Mouse (Mus musculus): ENCODE data around the gene Nfam1. TPM values are rescaled to one million over a fixed set of nuclear protein-coding genes. Genes with fewer than 3 reads are reported as not detected.

The Nfam1 gene
- polyA plus RNA-seq, 1 experiment, result 9.8 TPM

- no peak for TF ChIP-seq CTCF (IDR thresholded peaks at IDR 0.05; ENCODE audit: borderline replicate concordance, control insufficient read depth, extremely low read depth, insufficient read depth, low read length, poor library complexity)
- no peak for TF ChIP-seq POLR2A (IDR thresholded peaks at IDR 0.05; ENCODE audit: control insufficient read depth, extremely low read depth, insufficient read depth, low read length, poor library complexity)
- WGBS, result 77% methylated on average over 17 of the region's 17 CpGs
- no peak for DNase-seq
- H3K27me3 ChIP-seq (ENCODE audit: control insufficient read depth, insufficient read depth, low read length), result no peaks in the 10 kb centered on the region
- no peak overlapping the region for H3K4me3 ChIP-seq (ENCODE audit: control insufficient read depth, insufficient read depth, low read length)
- no peak overlapping the region for H3K27ac ChIP-seq (ENCODE audit: control insufficient read depth, insufficient read depth, low read length)
- no peaks in the 10 kb centered on the region for H3K36me3 ChIP-seq (ENCODE audit: control insufficient read depth, insufficient read depth, low read length)
- H3K4me1 ChIP-seq (replicated peaks; ENCODE audit: control insufficient read depth, insufficient read depth, low read length), result peaks cover 73% of the 10 kb centered on the region
Observed at GRCm38 (mm10) chr15:83034275-83034977, 1.3 kb upstream of the Nfam1 start.

- WGBS, result 49% methylated on average over 4 of the region's 4 CpGs
- DNase-seq, result no peak
- H3K4me3 ChIP-seq (ENCODE audit: control insufficient read depth, insufficient read depth, low read length), result no peak overlapping the region
- H3K27me3 ChIP-seq (ENCODE audit: control insufficient read depth, insufficient read depth, low read length), result no peaks in the 10 kb centered on the region
- no peaks in the 10 kb centered on the region for H3K36me3 ChIP-seq (ENCODE audit: control insufficient read depth, insufficient read depth, low read length)
- no peak overlapping the region; the same call in 1 of the 2 replicates for H3K27ac ChIP-seq (ENCODE audit: control insufficient read depth, insufficient read depth, low read length)
- TF ChIP-seq CTCF (IDR thresholded peaks at IDR 0.05; ENCODE audit: borderline replicate concordance, control insufficient read depth, extremely low read depth, insufficient read depth, low read length, poor library complexity) (no peak), POLR2A (IDR thresholded peaks at IDR 0.05; ENCODE audit: control insufficient read depth, extremely low read depth, insufficient read depth, low read length, poor library complexity) (no peak)
- peaks cover 52% of the 10 kb centered on the region for H3K4me1 ChIP-seq (replicated peaks; ENCODE audit: control insufficient read depth, insufficient read depth, low read length)
Observed at GRCm38 (mm10) chr15:83030884-83031283, 2.2 kb downstream of the Nfam1 start.

- Histone ChIP-seq H3K27ac (ENCODE audit: control insufficient read depth, insufficient read depth, low read length) (peak overlapping the region; percentile 31), H3K4me3 (ENCODE audit: control insufficient read depth, insufficient read depth, low read length) (no peak overlapping the region), H3K4me1 (replicated peaks; ENCODE audit: control insufficient read depth, insufficient read depth, low read length) (peaks cover 49% of the 10 kb centered on the region), H3K36me3 (ENCODE audit: control insufficient read depth, insufficient read depth, low read length) (no peaks in the 10 kb centered on the region), H3K27me3 (ENCODE audit: control insufficient read depth, insufficient read depth, low read length) (no peaks in the 10 kb centered on the region)
- DNase-seq, result no peak
- TF ChIP-seq CTCF (IDR thresholded peaks at IDR 0.05; ENCODE audit: borderline replicate concordance, control insufficient read depth, extremely low read depth, insufficient read depth, low read length, poor library complexity) (no peak), POLR2A (IDR thresholded peaks at IDR 0.05; ENCODE audit: control insufficient read depth, extremely low read depth, insufficient read depth, low read length, poor library complexity) (no peak)
- 47% methylated on average over 11 of the region's 11 CpGs for WGBS
Observed at GRCm38 (mm10) chr15:83029725-83030718, 3.1 kb downstream of the Nfam1 start.

DNA sequence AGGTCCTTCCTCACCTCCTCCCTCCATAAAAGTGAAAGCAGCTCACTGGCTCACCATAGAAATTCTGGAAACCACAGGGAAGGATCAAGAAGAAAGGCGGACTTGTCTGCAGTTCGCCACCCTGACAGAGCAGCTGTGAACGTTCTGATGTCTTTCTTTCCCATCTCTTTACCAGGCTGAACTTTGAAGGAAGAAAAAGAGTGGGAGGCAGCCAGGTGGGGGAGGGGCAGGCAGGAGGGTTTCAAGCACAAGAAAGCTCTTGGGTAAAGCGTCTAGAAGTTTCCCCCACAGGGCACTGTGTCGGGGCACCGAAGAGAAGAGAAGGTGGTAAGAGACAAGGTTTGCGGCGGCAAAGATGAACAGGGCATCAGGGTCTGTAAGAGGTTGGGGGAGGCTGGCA lies 7.0 kb downstream of the Nfam1 start:
- no peak overlapping the region for H3K27ac ChIP-seq (ENCODE audit: control insufficient read depth, insufficient read depth, low read length)
- WGBS, result 73% methylated on average over 8 of the region's 8 CpGs
- peaks cover 17% of the 10 kb centered on the region for H3K4me1 ChIP-seq (replicated peaks; ENCODE audit: control insufficient read depth, insufficient read depth, low read length)
- no peaks in the 10 kb centered on the region for H3K27me3 ChIP-seq (ENCODE audit: control insufficient read depth, insufficient read depth, low read length)
- H3K4me3 ChIP-seq (ENCODE audit: control insufficient read depth, insufficient read depth, low read length), result no peak overlapping the region
- DNase-seq, result no peak
- H3K36me3 ChIP-seq (ENCODE audit: control insufficient read depth, insufficient read depth, low read length), result no peaks in the 10 kb centered on the region
- TF ChIP-seq CTCF (IDR thresholded peaks at IDR 0.05; ENCODE audit: borderline replicate concordance, control insufficient read depth, extremely low read depth, insufficient read depth, low read length, poor library complexity), result no peak
- TF ChIP-seq POLR2A (IDR thresholded peaks at IDR 0.05; ENCODE audit: control insufficient read depth, extremely low read depth, insufficient read depth, low read length, poor library complexity), result no peak

- no peaks in the 10 kb centered on the region for H3K27me3 ChIP-seq (ENCODE audit: control insufficient read depth, insufficient read depth, low read length)
- TF ChIP-seq POLR2A (IDR thresholded peaks at IDR 0.05; ENCODE audit: control insufficient read depth, extremely low read depth, insufficient read depth, low read length, poor library complexity), result no peak
- no peak for TF ChIP-seq CTCF (IDR thresholded peaks at IDR 0.05; ENCODE audit: borderline replicate concordance, control insufficient read depth, extremely low read depth, insufficient read depth, low read length, poor library complexity)
- no peak overlapping the region for H3K27ac ChIP-seq (ENCODE audit: control insufficient read depth, insufficient read depth, low read length)
- H3K36me3 ChIP-seq (ENCODE audit: control insufficient read depth, insufficient read depth, low read length), result no peaks in the 10 kb centered on the region
- peaks cover 11% of the 10 kb centered on the region for H3K4me1 ChIP-seq (replicated peaks; ENCODE audit: control insufficient read depth, insufficient read depth, low read length)
- no peak for DNase-seq
- 87% methylated on average over 25 of the region's 25 CpGs for WGBS
- H3K4me3 ChIP-seq (ENCODE audit: control insufficient read depth, insufficient read depth, low read length), result no peak overlapping the region
Observed at GRCm38 (mm10) chr15:83025041-83025760, 7.9 kb downstream of the Nfam1 start.

DNA sequence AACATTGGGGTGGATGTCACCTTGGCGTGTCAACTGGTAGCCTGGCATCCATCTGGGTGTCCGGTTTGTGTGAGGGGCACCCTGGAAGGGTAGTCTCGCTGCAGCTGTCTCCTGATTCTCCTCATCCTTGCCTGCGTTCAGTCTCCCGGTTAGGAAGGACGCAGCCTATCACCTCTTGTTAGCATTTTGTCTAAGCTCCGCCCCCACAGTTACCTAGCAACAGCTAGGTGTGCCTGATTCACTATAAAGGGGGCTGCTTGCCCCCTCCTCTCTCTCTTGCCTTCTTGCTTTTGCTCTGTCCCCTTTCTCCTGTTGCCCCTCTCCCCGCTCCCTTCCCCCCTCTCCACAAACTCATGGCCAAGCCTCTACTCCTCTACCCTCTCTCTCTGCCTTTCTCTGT lies 10.2 kb downstream of the Nfam1 start:
- H3K27ac ChIP-seq (ENCODE audit: control insufficient read depth, insufficient read depth, low read length), result no peak overlapping the region
- no peak for DNase-seq
- no peaks in the 10 kb centered on the region for H3K27me3 ChIP-seq (ENCODE audit: control insufficient read depth, insufficient read depth, low read length)
- H3K36me3 ChIP-seq (ENCODE audit: control insufficient read depth, insufficient read depth, low read length), result no peaks in the 10 kb centered on the region
- 95% methylated on average over 8 of the region's 8 CpGs for WGBS
- TF ChIP-seq POLR2A (IDR thresholded peaks at IDR 0.05; ENCODE audit: control insufficient read depth, extremely low read depth, insufficient read depth, low read length, poor library complexity) (no peak), CTCF (IDR thresholded peaks at IDR 0.05; ENCODE audit: borderline replicate concordance, control insufficient read depth, extremely low read depth, insufficient read depth, low read length, poor library complexity) (no peak)
- H3K4me1 ChIP-seq (replicated peaks; ENCODE audit: control insufficient read depth, insufficient read depth, low read length), result peaks cover 7% of the 10 kb centered on the region
- no peak overlapping the region for H3K4me3 ChIP-seq (ENCODE audit: control insufficient read depth, insufficient read depth, low read length)

Measured in thymus, adult 2 months (tissue).